Mouse (Mus musculus) forebrain, embryonic 11.5 days (tissue): ENCODE measurements around the gene Ptprd. TPM values are rescaled to one million over a fixed set of nuclear protein-coding genes. Genes with fewer than 3 reads are reported as not detected.

ENCODE experiments used
- ATAC-seq: fragments of 200-750 bp; cut with Nextera tagmentation; replicated peaks from 2 replicates; pipeline ENCODE4 v1.8.0; 2017; ENCODE audit warnings: moderate TSS enrichment; ENCODE audit not compliant: low FRiP score
- DNase-seq: peaks from one replicate; pipeline ENCODE4 v3.0.0-alpha.2; 2017; ENCODE audit warnings: low spot score
- H3K27ac ChIP-seq: fragments of 300-500 bp; sonication (generic); 2 replicates; pipeline ENCODE4 v1.5.1; 2014; ENCODE audit warnings: low read depth, low read length
- H3K27me3 ChIP-seq: fragments of 300-500 bp; sonication (generic); 2 replicates; pipeline ENCODE4 v1.6.1; 2014; ENCODE audit warnings: mild to moderate bottlenecking, low read length, mixed read lengths; ENCODE audit not compliant: control insufficient read depth, insufficient read depth
- H3K36me3 ChIP-seq: fragments of 300-500 bp; sonication (generic); 2 replicates; pipeline ENCODE4 v1.6.1; 2014; ENCODE audit warnings: mild to moderate bottlenecking, low read length, moderate library complexity, mixed read lengths; ENCODE audit not compliant: control insufficient read depth, insufficient read depth
- H3K4me1 ChIP-seq: fragments of 300-500 bp; sonication (generic); replicated peaks from 2 replicates; pipeline ENCODE4 v1.6.1; 2014; ENCODE audit warnings: low read length, mixed read lengths; ENCODE audit not compliant: control insufficient read depth, insufficient read depth
- H3K4me2 ChIP-seq: fragments of 300-500 bp; sonication (generic); 2 replicates; pipeline ENCODE4 v1.6.1; 2014; ENCODE audit warnings: low read depth, mild to moderate bottlenecking, low read length, moderate library complexity, mixed read lengths; ENCODE audit not compliant: severe bottlenecking
- H3K4me3 ChIP-seq: fragments of 300-500 bp; sonication (generic); 2 replicates; pipeline ENCODE4 v1.5.1; 2014; ENCODE audit warnings: low read depth, low read length
- H3K9ac ChIP-seq: fragments of 300-500 bp; sonication (generic); 2 replicates; pipeline ENCODE4 v1.6.1; 2014; ENCODE audit warnings: low read length
- H3K9me3 ChIP-seq: fragments of 300-500 bp; sonication (generic); 2 replicates; pipeline ENCODE4 v1.6.1; 2016; ENCODE audit warnings: low read length, mixed read lengths; ENCODE audit not compliant: control insufficient read depth
- WGBS: fragments of 180-500 bp; shearing (Covaris S2); extraction: QIAGEN DNeasy Blood & Tissue Kit; methylation state at CpG from one replicate; pipeline ENCODE4 v1.1.7; 2014; 5-methylcytosine and 5-hydroxymethylcytosine counted together
- polyA plus RNA-seq: library from polyadenylated mRNA; unstranded; fragments of >200 nt; fragmentation: Nextera tagmentation; extraction: Ambion mirVana; gene quantifications from 2 replicates; pipeline ENCODE4 v1.2.1, GENCODE M21; 2014

The Ptprd gene
- polyA plus RNA-seq, 1 experiment from 2014 or later: 30.1 TPM

DNA sequence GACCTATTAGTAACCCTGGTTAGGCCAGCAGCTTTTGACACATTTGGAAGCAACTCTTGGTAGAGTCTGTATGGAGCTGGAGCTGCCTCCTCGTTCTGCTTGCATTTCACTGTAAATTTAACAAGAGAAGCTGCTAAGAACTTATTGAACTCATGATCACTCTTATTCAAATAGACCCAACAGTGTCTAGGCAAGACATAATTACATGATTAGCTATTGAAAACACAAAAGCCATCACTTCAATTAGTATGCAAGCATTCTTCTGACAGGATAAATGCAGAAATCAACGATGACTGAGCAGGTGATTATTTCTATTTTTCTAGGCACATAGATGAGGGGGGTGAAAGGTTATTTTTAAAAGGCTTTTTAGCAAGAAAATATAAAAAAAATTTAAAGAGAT lies 1104.5 kb downstream of the Ptprd start:
- DNase-seq (no peak), ATAC-seq (no peak)
- H3K9ac ChIP-seq: no peak overlapping the region
- no peak overlapping the region for H3K27ac ChIP-seq
- H3K27me3 ChIP-seq: no peaks in the 10 kb centered on the region
- no peak overlapping the region for H3K4me2 ChIP-seq
- 56% methylated on average over 2 of the region's 2 CpGs for whole genome bisulfite sequencing
- no peaks in the 10 kb centered on the region for H3K36me3 ChIP-seq
- H3K4me3 ChIP-seq: no peak overlapping the region
- no peaks in the 10 kb centered on the region for H3K9me3 ChIP-seq
- H3K4me1 ChIP-seq: no peaks in the 10 kb centered on the region

DNA sequence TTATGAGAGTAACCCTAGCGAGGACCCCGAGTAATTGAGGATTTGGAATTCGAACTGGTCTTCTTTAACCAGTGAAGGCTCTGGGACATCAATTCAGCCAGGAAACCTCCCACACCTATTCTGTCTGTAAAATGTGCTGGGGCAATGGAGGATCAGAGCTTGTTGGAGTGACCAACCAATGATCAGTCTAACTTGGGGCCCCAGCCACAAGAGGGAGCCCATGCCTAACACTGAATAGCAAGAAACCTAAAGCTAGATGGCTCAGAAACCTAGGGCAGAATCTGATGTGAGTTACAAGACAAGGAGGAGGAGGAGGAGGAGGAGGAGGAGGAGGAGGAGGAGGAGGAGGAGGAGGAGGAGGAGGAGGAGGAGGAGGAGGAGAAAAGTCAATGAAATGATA lies 1128.6 kb downstream of the Ptprd start:
- H3K4me2 ChIP-seq: no peak overlapping the region
- H3K27ac ChIP-seq: no peak overlapping the region
- H3K4me1 ChIP-seq: no peaks in the 10 kb centered on the region
- no peak overlapping the region for H3K9ac ChIP-seq
- 50% methylated on average over 3 of the region's 3 CpGs for WGBS
- ATAC-seq (peak; percentile 74; the same call in 1 of the 2 replicates), DNase-seq (no peak)
- H3K9me3 ChIP-seq: no peaks in the 10 kb centered on the region
- H3K36me3 ChIP-seq: no peaks in the 10 kb centered on the region
- no peak overlapping the region for H3K4me3 ChIP-seq
- H3K27me3 ChIP-seq: no peaks in the 10 kb centered on the region

DNA sequence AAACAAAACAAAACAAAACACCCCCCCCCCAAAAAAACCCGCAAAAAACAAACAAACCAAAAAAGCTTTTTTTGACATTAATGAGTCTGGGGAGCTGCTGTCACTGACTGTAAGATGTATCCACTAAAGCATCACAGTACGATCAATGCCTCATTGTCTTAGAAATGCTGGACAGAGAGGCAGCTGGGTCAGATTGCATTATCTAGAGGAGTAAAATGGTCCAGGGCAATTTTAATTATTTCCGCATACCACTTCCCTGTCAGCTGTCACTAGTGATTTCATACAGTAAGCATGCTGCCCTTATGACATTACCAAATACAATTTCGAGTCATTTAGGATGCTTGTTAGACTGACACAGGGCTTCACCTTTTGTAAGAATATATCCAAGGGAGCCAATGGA lies 1134.2 kb downstream of the Ptprd start:
- WGBS: 80% methylated on average over 4 of the region's 4 CpGs
- Histone ChIP-seq H3K4me3 (no peak overlapping the region), H3K27me3 (no peaks in the 10 kb centered on the region), H3K36me3 (no peaks in the 10 kb centered on the region), H3K27ac (no peak overlapping the region), H3K9ac (no peak overlapping the region), H3K4me1 (no peaks in the 10 kb centered on the region), H3K4me2 (no peak overlapping the region), H3K9me3 (no peaks in the 10 kb centered on the region)
- ATAC-seq (no peak), DNase-seq (no peak)

DNA sequence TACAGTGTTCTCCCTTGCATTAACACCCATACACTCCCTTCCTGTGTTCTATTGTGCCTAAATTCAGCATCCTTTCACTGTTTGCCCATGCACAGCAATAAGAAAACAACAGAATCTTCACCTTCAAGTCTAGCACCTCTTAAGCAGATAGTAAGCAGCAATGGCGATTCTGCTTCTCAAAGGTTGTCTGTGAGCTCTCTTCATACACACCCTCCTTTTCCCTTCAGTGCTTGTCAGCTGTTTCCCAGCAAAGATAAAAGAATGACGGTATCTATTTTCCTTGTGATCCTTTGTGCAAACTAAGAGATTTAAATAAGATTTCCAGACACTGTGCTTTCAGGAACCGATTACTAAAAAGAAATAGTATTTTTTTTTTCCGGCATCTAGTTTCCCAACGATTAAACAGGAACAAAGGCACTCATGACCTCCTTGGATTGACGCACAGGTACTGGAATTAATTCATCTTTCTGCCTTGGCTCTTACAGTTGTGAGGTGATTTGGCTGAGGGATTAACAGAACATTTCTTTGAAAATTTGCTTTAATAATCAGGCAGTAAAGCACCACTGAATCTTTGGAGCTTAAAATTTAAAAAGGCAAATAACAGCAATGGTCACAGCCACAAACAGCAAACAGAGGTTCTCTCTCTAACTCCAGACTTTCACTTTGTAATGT lies 1161.1 kb downstream of the Ptprd start:
- WGBS: 51% methylated on average over 6 of the region's 6 CpGs

DNA sequence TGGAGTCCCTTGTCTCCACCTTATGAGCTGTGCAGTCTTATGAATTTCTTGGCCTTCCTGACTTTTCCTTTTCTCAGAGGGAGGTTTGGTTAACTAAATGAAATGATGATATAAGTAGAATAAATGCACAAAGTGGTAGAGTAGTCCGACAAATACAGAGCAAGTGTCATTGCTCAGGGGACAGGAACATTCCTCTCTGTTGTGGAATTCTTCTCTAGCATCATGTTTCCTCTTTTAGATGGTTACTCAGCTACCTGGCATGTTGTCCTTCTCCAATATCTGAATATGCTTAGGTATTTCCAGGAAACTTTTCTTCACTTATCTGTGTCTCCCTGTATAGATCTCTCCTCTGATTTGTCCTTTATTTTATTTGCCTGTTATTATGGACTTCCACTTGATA lies 1207.3 kb downstream of the Ptprd start:
- Histone ChIP-seq H3K36me3 (no peaks in the 10 kb centered on the region), H3K9ac (no peak overlapping the region), H3K4me2 (no peak overlapping the region), H3K27me3 (no peaks in the 10 kb centered on the region), H3K4me3 (no peak overlapping the region), H3K27ac (no peak overlapping the region), H3K4me1 (no peaks in the 10 kb centered on the region), H3K9me3 (no peaks in the 10 kb centered on the region)
- WGBS: 93% methylated on average over 1 of the region's 1 CpGs
- ATAC-seq (no peak), DNase-seq (no peak)

More for the DNA sequence above, 1161.1 kb downstream of the Ptprd start:
- Histone ChIP-seq H3K27ac (no peak overlapping the region), H3K4me1 (no peaks in the 10 kb centered on the region), H3K4me2 (no peak overlapping the region), H3K9me3 (no peaks in the 10 kb centered on the region), H3K27me3 (no peaks in the 10 kb centered on the region), H3K9ac (no peak overlapping the region), H3K4me3 (no peak overlapping the region), H3K36me3 (no peaks in the 10 kb centered on the region)
- no peak for DNase-seq
- no peak for ATAC-seq

DNA sequence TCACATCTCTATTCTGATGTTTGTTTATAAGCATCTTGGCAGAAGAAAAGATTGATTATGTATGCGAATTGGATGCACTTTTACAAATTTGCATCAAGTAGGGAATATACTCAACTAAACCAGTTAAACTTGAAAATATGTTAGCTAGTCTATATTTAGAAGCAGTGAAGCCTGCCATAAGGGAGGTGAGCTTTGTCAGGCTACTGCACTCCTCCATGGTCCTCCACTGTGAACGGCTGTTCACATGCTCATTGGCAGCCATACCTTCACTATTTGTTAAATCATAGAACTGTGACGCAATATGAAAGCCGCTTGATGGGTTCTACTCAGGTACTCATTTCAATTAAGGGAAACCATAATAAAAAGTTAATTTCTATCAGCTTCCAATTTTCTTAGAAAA lies 1215.6 kb downstream of the Ptprd start:
- Histone ChIP-seq H3K36me3 (no peaks in the 10 kb centered on the region), H3K4me3 (no peak overlapping the region), H3K27ac (no peak overlapping the region), H3K27me3 (no peaks in the 10 kb centered on the region), H3K9ac (no peak overlapping the region), H3K4me2 (no peak overlapping the region), H3K9me3 (no peaks in the 10 kb centered on the region), H3K4me1 (no peaks in the 10 kb centered on the region)
- 90% methylated on average over 4 of the region's 4 CpGs for WGBS
- DNase-seq (no peak), ATAC-seq (no peak)

DNA sequence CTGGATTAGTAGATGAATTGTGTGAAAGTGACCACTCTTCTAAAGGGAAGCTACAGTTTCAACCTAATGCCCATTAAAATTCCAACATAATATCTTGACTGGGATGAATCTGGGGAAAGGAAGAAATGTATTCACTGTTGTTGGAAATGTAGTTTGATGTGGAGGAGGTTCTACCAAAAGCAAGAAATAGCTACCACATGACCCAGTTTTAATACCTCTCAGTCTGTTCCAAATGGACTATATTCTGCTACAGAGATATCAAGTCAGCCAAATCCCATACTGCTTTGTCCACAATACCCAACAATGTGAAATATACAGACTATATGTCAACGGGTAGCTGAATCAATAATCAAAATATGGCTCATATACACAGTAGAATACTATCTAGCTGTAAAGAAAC lies 1221.8 kb downstream of the Ptprd start:
- Histone ChIP-seq H3K4me1 (no peaks in the 10 kb centered on the region), H3K36me3 (no peaks in the 10 kb centered on the region), H3K9me3 (no peaks in the 10 kb centered on the region), H3K4me3 (no peak overlapping the region), H3K9ac (no peak overlapping the region), H3K27ac (no peak overlapping the region), H3K4me2 (no peak overlapping the region), H3K27me3 (no peaks in the 10 kb centered on the region)
- WGBS: 89% methylated on average over 1 of the region's 1 CpGs
- no peak for ATAC-seq
- DNase-seq: no peak

DNA sequence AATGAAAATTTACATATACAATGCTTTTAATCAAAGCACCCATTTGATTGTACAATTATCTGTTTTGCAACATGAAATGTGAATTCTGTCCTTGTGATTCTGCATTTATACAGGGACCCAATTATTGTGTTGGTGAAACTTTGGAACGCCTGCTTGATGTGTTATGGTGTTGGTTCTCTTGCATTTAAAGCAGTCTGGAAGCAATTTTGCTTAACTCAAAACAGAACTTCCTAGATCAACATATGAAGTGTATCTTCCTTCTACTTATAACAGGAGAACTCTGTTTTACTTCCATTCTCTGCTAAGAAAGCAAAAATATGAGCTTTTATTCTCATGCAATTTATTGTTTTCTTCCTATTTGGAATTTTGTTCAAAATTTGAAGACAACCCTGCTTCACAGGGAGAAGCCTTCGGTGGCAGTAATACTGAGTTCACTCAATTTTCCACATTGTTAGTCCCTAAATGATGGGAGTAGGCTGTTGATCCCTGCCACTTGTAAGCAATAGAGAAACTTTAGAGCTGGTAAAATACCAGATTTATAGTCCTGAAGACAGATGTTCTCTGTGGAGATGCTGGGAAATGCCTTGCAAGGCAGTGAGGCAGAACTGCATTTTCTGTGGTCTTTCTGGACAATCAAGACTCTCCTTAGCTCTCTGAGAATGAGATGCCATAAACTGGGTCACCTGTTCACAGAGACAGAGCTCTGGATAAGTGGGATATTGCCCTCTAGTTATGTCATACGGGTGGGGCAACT lies 1234.5 kb downstream of the Ptprd start:
- Histone ChIP-seq H3K4me2 (no peak overlapping the region), H3K27ac (no peak overlapping the region), H3K36me3 (no peaks in the 10 kb centered on the region), H3K9me3 (no peaks in the 10 kb centered on the region), H3K9ac (no peak overlapping the region), H3K4me3 (no peak overlapping the region), H3K27me3 (no peaks in the 10 kb centered on the region), H3K4me1 (no peaks in the 10 kb centered on the region)
- ATAC-seq (no peak), DNase-seq (no peak)
- WGBS: 77% methylated on average over 3 of the region's 3 CpGs

DNA sequence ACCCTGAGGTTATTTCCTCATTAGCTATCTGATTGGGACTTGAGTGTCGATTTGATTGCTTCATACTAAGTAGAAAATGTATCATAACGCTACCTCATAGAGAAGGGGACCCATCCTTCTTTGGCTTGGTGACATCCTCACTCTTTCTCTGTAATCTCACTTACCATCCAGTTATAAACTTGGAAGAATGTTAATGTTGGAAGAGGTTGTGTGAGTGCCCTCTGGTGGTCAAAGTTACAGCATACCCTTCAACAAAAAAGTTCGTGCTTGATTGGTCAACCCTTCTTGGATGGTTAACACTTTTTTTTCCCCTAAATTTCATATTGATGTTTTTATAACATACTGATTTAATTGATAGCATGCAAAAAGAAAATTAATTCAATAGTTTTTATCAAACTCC lies 1263.5 kb downstream of the Ptprd start:
- Histone ChIP-seq H3K4me2 (no peak overlapping the region), H3K4me1 (no peaks in the 10 kb centered on the region), H3K27ac (no peak overlapping the region), H3K4me3 (no peak overlapping the region), H3K9me3 (no peaks in the 10 kb centered on the region), H3K36me3 (no peaks in the 10 kb centered on the region), H3K9ac (no peak overlapping the region), H3K27me3 (no peaks in the 10 kb centered on the region)
- DNase-seq (no peak), ATAC-seq (peak; percentile 49)
- 52% methylated on average over 3 of the region's 3 CpGs for WGBS
